Mouse (Mus musculus) gastrocnemius, postnatal 14 days (tissue): Measurements from ENCODE around the gene Gm10097. TPM values are rescaled to one million over a fixed set of nuclear protein-coding genes. Genes with fewer than 3 reads are reported as not detected.
A peak's percentile ranks its signal among the peaks of the same experiment; 100 is the strongest.

Experiments
- DNase-seq: peaks from one replicate; pipeline ENCODE4 v3.0.0; 2021; ENCODE audit warnings: mixed read lengths
- intact Hi-C: fragments of 180-260 bp; cut with DNase I; formaldehyde crosslinking; loops from one replicate; pipeline ENCODE4 v1.15.1; 2025; ENCODE audit warnings: low total_unique reads
- total RNA-seq, 2 experiments: library from RNA; stranded (reverse); gene quantifications; 2 replicates each; pipeline ENCODE4 v1.2.3; 2021

The Gm10097 gene
- total RNA-seq, 2 experiments from 2014 or later = 0.22 to 0.33 TPM

DNA sequence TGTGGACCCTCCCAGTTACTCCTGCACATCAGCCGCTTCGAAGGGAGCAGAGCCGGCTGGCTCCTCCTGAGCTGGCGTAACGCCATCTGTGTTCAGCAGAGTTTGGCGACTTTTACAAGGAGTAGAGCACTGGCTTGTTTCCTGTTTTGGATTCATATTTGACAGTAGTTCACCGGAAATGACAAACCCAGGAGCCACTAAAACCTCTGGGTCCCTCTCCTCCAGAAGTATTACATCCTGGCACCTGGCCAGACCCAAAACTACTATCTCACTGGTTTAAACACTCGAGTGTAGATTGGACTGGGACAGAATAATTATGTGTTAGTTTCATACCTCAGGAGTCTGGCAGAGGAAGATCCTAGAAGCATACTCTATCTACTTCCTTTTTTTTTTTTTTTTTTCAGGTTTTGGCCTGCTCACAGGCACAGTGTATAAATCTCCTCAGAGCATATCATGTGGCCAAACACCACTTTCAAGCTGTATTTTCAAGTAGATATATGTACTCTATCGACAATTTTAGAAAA, 11.0 kb downstream of the Gm10097 start:
- intact Hi-C loops = no loop called here
- peak; percentile 76 for DNase-seq

DNA sequence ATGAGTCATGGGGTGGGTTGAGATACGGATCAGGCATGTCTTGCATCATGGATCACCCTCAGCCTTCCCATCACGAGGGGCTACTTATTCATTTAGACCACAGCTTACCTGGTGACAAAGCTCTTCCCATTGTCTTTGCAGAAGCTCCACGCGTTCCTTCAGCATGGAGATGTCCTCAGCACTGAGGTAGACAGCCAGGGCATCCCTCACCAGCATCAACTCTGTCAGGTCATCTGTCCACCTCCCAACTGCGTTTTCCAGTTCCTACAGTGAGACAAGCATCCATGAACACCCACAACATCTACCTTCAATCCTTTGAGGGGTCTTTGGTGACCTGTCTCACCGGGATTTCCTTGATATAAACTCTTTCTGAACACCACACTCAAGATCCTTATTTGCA, 14.7 kb downstream of the Gm10097 start:
- DNase-seq = no peak
- intact Hi-C loops = no loop called here

GRCm38 (mm10) chr10:5085792-5086191, 16.8 kb downstream of the Gm10097 start:
- DNase-seq = no peak
- intact Hi-C loops = no loop called here

DNA sequence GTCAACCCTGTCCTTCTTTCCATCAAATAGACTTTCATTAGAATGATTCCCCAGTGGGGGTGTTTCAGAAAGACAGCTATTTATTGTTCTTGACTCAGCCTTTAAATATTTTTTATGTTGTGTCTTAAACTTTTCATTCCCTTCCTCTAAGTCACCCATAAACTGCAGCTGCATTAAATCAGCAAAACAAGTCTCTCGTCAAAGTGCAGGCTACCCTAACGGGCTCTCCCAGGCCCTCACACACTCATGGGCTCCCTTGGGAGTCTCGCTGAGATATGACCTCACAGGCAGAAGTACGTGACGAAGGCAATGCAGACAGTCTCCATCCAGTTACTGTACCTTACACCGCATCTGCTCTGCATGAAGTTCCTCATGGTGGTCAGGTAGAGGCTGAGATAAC, 17.3 kb downstream of the Gm10097 start:
- DNase-seq = no peak
- intact Hi-C loops = no loop called here

- no peak for DNase-seq
- intact Hi-C loops = no loop called here
These were observed 18.3 kb downstream of the Gm10097 start for GRCm38 (mm10) chr10:5087336-5087735.

GRCm38 (mm10) chr10:5089133-5089532, 20.1 kb downstream of the Gm10097 start:
- no peak for DNase-seq
- intact Hi-C loops = no loop called here

DNA sequence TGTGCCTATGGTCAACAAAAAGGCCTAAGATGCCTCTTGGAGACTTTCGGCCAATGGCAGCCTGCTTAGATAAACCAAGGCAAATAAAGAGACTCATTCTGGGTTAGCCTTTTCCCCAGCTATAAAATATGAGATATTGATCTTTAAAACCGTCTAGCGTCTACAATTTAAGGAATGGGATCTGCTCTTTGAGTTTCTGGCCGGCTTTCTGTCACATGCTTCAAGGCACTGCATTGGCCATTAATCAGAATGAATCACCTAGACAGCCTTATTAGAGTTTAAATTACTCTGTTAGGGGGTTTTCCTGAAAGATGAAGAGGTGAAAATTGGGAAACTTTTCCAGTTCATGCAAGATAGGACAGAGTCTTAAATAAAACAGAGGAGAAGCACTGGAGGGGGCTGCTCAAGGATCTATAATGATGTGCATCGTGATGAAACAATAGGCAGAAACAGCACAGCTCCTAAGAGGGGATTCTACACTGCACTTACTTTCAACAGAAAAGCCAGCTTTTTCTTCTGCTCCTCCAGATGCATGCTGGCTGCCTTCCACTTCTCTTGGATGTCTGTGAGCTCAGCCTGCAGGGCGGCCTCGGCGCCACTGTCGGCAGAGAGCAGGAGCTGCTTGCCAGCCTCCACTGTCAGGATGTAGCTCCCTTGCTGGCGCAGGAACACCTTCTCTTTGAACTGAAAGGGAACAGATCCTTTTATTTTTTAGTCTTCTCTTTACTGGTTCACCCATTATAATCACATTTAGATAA, 28.2 kb downstream of the Gm10097 start:
- intact Hi-C loops = no loop called here
- peak; percentile 75 for DNase-seq

DNA sequence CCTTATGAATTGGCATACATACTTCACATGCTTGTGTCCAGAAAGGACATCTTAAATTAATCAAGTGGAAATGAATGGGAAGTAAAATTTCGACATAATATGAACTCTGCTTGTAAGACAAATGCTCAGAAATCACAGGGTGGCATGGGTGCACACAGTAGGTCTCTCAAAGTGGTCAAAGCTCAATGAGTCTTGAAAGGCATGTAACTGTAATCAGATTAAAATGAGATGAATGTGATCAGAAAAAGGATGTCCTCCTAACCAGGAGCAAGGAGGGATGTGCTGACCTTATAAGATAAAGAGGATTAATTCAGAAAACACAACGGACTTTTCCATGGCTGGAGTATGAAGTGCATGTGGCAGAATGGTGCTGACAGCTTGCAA, 28.8 kb downstream of the Gm10097 start:
- intact Hi-C loops = no loop called here
- no peak for DNase-seq

DNA sequence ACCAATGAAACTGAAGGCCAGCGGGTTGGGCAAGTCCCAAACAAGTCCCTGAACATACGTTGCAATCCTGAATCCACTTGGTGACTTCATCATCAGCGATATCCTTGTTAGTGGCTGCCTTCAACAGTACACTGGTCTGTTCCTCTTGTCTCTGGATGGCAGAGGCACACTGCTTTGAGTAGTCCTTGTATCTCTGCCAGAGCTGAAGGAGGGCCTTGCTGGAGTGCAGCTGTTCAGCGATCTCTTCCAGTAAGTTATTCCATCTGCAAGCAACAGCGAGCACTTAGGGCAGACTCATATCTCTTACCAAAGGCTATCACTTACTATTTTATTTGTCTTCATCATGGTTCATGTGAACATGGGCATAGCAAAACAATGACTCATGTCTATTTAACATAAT, 41.8 kb downstream of the Gm10097 start:
- peak; percentile 36 for DNase-seq
- intact Hi-C loops = no loop called here

GRCm38 (mm10) chr10:5116155-5116554, 47.2 kb downstream of the Gm10097 start:
- intact Hi-C loops = no loop called here
- no peak for DNase-seq

DNA sequence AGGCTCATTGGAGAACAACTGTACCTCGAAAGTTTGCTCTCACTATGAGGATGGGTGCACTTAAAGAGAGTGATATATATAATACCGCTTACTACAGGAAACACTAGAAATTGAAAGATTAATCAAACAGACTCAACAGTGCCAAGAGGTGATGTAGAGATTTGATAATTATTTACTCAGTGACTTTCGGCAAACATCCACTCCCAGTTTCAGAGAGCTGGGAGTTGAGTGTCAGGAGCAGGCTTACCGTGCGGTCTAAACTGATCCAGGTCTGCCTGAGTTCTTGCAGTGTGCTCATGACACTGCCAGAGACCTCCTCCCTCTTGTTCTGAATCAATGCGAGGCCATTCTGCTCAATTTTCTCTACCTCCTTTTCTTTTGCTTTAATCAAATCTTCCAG, 47.7 kb downstream of the Gm10097 start:
- intact Hi-C loops = no loop called here
- no peak for DNase-seq
